Mouse (Mus musculus) kidney, postnatal 14 days (tissue): ENCODE measurements around the gene Arrdc3.
A peak's percentile ranks its signal among the peaks of the same experiment; 100 is the strongest.

Source experiments
- DNase-seq: peaks from one replicate; pipeline ENCODE4 v3.0.0; 2022; ENCODE audit warnings: mixed read lengths

Arrdc3 gene

DNA sequence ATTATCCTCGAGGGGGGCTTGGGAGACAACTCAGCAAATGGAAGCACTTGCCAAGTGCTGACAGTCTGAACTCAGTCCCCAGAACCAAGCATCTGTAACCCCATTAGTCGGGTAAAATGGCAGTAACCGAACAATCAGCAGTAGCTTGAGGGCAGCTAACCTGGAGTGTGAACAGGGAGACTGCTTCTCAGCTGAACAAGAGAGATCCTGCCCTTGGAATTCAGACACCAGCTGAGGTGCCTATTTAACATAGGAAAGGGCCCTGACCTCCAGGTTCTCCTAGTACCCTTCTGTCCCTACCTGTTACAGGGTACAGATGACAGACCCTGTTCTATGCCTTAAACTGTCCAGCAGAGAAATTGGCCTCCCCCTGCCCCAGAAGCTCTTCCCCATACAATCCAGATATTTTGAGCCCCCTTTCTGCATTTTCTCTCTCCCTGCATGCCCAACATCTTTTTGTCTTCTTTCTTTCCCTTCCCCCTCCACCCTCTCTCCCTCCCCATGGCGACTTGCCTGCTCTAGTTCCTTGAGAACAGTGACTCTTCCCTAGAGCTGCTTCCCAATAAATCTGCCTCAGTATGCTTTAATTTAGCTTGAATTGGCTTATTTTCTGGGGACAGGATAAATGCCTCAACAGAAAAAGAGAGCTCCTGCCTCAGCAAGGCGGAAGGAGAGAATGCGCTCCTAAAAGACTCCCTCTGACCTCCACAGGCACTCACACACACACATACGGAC, 38.6 kb downstream of the Arrdc3 start:
- DNase-seq = no peak

GRCm38 (mm10) chr13:80928187-80928586, 45.0 kb downstream of the Arrdc3 start:
- DNase-seq = no peak

DNA sequence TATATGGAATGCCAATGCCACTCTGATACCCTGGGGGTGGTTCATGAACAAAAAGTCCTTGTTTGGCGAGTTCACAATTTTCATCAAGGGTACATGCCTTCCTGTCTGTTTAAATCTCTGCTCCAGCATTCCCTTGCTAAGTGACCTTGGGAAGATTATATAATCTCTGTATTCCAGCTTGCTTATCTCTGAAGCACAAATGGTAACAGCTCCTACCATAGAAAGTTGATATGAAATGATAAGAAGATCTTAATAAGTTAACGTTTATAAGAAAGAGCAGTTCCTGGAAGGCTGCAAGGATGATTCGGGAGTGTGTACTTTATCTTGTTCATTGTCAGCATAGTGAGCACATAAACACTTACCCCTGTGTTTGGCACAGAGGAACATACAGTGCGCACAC, 46.8 kb downstream of the Arrdc3 start:
- no peak for DNase-seq

DNA sequence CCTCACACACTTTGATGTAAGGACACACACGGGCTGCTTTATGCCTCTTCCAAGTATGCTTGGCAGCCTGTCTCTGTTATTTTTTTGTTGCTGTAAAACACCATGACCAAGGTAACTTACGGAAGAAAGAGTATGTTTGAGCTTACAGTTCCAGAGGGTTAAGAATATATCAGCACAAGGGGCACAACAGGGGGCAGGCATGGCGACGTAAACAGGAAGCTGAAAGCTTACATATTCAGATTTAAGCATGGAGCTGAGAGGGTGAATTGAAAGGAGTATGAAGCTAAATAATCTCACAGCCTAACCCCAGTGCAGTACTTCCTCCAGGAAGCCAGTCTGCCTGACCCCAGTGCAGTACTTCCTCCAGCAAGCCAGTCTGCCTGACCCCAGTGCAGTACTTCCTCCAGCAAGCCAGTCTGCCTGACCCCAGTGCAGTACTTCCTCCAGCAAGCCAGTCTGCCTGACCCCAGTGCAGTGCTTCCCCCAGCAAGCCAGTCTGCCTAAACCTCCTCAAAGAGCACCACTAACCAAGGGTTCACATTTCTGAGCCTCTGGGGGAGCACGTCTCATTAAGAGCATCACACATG, 49.7 kb downstream of the Arrdc3 start:
- no peak for DNase-seq

- DNase-seq = no peak
Measured at GRCm38 (mm10) chr13:80936426-80936825, 53.2 kb downstream of the Arrdc3 start.

DNA sequence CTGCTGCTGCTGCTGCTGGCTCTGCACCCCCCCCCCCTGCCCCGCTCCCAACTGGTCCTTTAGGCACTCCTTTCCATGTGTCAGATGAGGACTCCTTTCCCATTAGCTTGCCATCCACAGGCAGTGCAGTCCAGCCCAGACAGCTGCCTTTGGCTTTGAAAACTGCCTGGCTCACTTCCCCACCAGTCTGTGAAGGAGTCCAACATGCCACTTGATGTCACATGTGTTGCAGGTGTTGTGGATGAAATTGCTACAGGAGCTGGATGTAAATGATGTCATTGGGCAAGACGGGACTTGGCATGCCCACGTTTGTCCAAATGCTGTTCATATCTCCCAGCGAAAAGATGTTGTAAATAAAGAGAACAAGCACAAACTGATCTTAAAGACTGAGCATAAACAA, 56.0 kb downstream of the Arrdc3 start:
- DNase-seq = no peak

GRCm38 (mm10) chr13:80939866-80940265, 56.7 kb downstream of the Arrdc3 start:
- DNase-seq = no peak

DNA sequence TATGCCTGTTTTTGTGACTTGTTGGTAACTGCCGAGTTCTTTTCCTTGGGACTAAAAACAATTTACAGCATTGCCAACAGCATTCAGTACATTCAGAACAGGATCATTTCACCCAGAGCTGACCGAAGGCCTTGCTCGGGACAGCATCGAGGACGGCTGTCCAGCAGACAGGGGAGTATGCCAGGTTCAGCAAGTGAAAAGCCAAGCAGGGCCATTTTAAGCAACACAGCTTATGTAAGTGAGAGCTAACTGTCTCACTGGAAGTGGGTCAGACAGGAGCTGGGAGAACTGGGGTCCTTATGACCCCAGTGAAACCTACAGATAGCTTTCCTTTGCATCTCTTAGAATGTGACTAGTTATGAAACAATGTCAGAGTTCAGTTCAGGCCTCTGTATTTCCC, 57.2 kb downstream of the Arrdc3 start:
- DNase-seq = peak; percentile 40

- DNase-seq = peak; percentile 62
Measured at GRCm38 (mm10) chr13:80940860-80941630, 57.9 kb downstream of the Arrdc3 start.

- no peak for DNase-seq
Measured at GRCm38 (mm10) chr13:80944532-80944931, 61.3 kb downstream of the Arrdc3 start.
